Mouse (Mus musculus) spleen, adult 2 months (tissue): ENCODE data around the gene Abcc10. TPM values are rescaled to one million over a fixed set of nuclear protein-coding genes. Genes with fewer than 3 reads are reported as not detected.
A peak's percentile ranks its signal among the peaks of the same experiment; 100 is the strongest.

Source experiments
- DNase-seq, 2 experiments: peaks; one replicate each; pipeline versions ENCODE4 v3.0.0 to v3.0.0-alpha.2; 2012 to 2021; ENCODE audit warnings: low spot score in 2 of 2, low read depth in 1 of 2
- H3K27ac ChIP-seq: fragments of 200-500 bp; 2 replicates; pipeline ENCODE4 v1.5.1; 2012; ENCODE audit warnings: low read length, inconsistent platforms; ENCODE audit not compliant: insufficient read depth
- H3K27me3 ChIP-seq: fragments of 200-500 bp; 2 replicates; pipeline ENCODE4 v1.6.1; 2012; ENCODE audit warnings: mild to moderate bottlenecking, moderate library complexity, low read length, inconsistent platforms; ENCODE audit not compliant: control insufficient read depth, insufficient read depth
- H3K36me3 ChIP-seq: fragments of 200-500 bp; 2 replicates; pipeline ENCODE4 v1.6.1; 2012; ENCODE audit warnings: mild to moderate bottlenecking, low read length, inconsistent platforms; ENCODE audit not compliant: control insufficient read depth, insufficient read depth
- H3K4me1 ChIP-seq: fragments of 200-500 bp; 2 replicates; pipeline ENCODE4 v1.6.1; 2011; ENCODE audit warnings: inconsistent platforms; ENCODE audit not compliant: control insufficient read depth, insufficient read depth, insufficient read length
- H3K4me3 ChIP-seq: fragments of 200-500 bp; 2 replicates; pipeline ENCODE4 v1.5.1; 2011; ENCODE audit warnings: mild to moderate bottlenecking, inconsistent platforms; ENCODE audit not compliant: insufficient read depth, insufficient read length; ENCODE audit errors: extremely low read depth
- CTCF ChIP-seq: fragments of 200-500 bp; IDR thresholded peaks from 2 replicates; pipeline ENCODE4 v1.5.1; 2011; ENCODE audit warnings: mild to moderate bottlenecking, inconsistent platforms; ENCODE audit not compliant: insufficient read depth, insufficient read length, insufficient replicate concordance; ENCODE audit errors: extremely low read depth
- POLR2A ChIP-seq: fragments of 200-500 bp; IDR thresholded peaks from 2 replicates; pipeline ENCODE4 v1.6.1; 2011; ENCODE audit warnings: low read depth, low read length, inconsistent platforms
- WGBS: fragments of 180-500 bp; shearing (Covaris S2); methylation state at CpG from one replicate; pipeline ENCODE4 v1.1.7; 2018; 5-methylcytosine and 5-hydroxymethylcytosine counted together
- polyA plus RNA-seq: library from polyadenylated mRNA; depleted of rRNA; stranded (reverse); fragments of >200 nt; gene quantifications from 2 replicates; pipeline ENCODE4 v1.2.3, GENCODE M21; 2012; rRNA removed

The Abcc10 gene
- 15.4 and 23.3 TPM in 2 replicates for polyA plus RNA-seq

DNA sequence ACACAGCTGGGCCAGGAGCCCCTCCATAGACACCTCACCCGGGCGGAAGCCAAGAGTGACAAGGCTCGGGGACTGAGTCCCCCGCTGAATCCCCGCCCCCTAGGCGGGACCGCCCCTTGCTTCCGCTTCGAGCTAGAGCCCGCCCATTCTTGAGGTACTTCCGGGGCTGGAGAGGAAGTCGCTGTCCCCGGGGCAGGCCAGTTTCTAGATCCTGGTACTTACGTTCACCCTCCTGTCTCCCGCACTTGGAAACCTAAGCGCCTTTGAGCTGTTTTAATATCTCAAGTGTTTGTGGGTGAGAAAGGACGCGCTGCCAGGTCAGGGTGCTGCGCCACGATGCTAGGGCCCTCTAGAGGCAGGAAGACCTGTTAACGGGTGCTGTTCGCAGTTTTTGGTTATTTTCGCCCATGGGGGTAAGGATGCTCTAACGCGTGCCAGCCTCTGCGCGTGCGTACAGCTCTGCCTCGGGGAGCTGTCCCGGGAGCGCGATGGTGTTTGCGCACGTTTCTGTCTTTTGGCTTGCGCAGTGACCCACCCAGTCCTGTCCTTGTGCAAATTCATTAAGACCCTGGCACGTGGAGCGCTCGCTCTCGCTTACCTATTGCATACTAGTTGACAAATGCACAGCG lies at the start of gene Abcc10:
Gene Abcc10 (minus strand): TSS at position 447 of the 629 bp plus-strand sequence.
- under 1% methylated on average over 40 of the region's 40 CpGs for WGBS
- TF ChIP-seq POLR2A (peak; percentile 71), CTCF (peak; percentile 33; the same call in 1 of the 2 replicates)
- DNase-seq = peak; percentile 93 to 96
- H3K36me3 ChIP-seq = no peaks in the 10 kb centered on the region
- peak within 1 kb of the TSS; percentile 81 for H3K4me3 ChIP-seq
- H3K27me3 ChIP-seq = no peaks in the 10 kb centered on the region
- peak within 1 kb of the TSS; percentile 90 for H3K27ac ChIP-seq
- H3K4me1 ChIP-seq = no peaks in the 10 kb centered on the region

DNA sequence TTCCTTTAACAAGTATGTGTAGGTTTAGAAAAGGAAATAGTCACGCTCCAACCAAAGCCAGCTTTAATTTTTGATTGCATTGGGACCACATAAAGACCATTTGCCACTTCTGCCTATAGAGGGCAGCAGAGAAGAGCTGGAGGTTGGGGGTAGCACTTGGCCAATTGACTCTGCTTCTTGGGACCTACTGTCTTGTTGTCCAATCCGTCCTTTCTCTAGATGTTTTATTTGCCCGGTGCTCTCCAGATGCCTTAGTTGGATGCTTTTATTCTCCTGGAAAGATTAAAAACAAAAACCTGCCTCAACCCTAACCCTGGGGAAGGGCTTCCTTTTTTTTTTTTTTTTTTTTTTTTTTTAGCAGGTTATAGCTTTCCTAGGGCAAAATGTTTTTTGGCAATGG lies 43.6 kb upstream of the Abcc10 start:
- Histone ChIP-seq H3K27ac (no peak overlapping the region), H3K27me3 (no peaks in the 10 kb centered on the region), H3K36me3 (no peaks in the 10 kb centered on the region), H3K4me3 (no peak overlapping the region), H3K4me1 (no peaks in the 10 kb centered on the region; the same call in 1 of the 2 replicates)
- WGBS = 44% methylated on average over 3 of the region's 3 CpGs
- DNase-seq = peak; percentile 52 to 64
- TF ChIP-seq POLR2A = no peak
- peak; percentile 53; the same call in 1 of the 2 replicates for TF ChIP-seq CTCF

GRCm38 (mm10) chr17:46351026-46351700 lies 23.0 kb upstream of the Abcc10 start:
- H3K4me3 ChIP-seq = no peak overlapping the region
- H3K4me1 ChIP-seq = no peaks in the 10 kb centered on the region
- 85% methylated on average over 8 of the region's 8 CpGs for WGBS
- TF ChIP-seq CTCF = no peak
- TF ChIP-seq POLR2A = no peak
- no peaks in the 10 kb centered on the region for H3K27me3 ChIP-seq
- no peak for DNase-seq
- no peak overlapping the region for H3K27ac ChIP-seq
- no peaks in the 10 kb centered on the region for H3K36me3 ChIP-seq

- TF ChIP-seq POLR2A (no peak), CTCF (no peak)
- no peaks in the 10 kb centered on the region for H3K27me3 ChIP-seq
- no peaks in the 10 kb centered on the region for H3K36me3 ChIP-seq
- DNase-seq = peak; percentile 29 to 54
- H3K4me1 ChIP-seq = peaks cover 4% of the 10 kb centered on the region; the same call in 1 of the 2 replicates
- no peak overlapping the region for H3K4me3 ChIP-seq
- peak overlapping the region; percentile 57; the same call in 1 of the 2 replicates for H3K27ac ChIP-seq
- WGBS = 13% methylated on average over 7 of the region's 7 CpGs
Measured at GRCm38 (mm10) chr17:46341208-46341607, 13.1 kb upstream of the Abcc10 start.

DNA sequence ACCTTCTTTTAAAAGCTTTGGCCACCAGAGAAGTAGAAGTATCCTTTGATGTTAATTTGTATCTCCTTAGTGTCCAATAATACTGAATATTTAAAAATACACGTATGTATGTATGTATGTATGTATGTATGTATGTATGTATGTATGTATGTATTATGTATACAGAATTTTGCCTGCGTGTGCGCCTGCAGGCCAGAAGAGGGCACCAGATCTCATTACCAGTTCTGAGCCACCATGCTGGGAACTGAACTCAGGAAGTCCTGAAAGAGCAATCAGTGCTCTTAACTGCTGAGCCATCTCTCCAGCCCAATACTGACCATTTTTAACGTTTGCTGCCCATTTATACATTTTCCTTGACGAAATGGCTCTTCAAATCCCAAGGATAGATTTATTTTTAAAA lies 8.3 kb upstream of the Abcc10 start:
- Histone ChIP-seq H3K36me3 (no peaks in the 10 kb centered on the region), H3K4me1 (peaks cover 2% of the 10 kb centered on the region; the same call in 1 of the 2 replicates), H3K27ac (no peak overlapping the region), H3K4me3 (no peak overlapping the region), H3K27me3 (no peaks in the 10 kb centered on the region)
- TF ChIP-seq POLR2A (no peak), CTCF (no peak; the same call in 1 of the 2 replicates)
- no peak for DNase-seq
- 46% methylated on average over 5 of the region's 5 CpGs for WGBS

- 80% methylated on average over 6 of the region's 6 CpGs for WGBS
- H3K27me3 ChIP-seq = no peaks in the 10 kb centered on the region
- no peak overlapping the region for H3K4me3 ChIP-seq
- H3K36me3 ChIP-seq = no peaks in the 10 kb centered on the region
- H3K27ac ChIP-seq = no peak overlapping the region
- no peak for DNase-seq
- no peaks in the 10 kb centered on the region for H3K4me1 ChIP-seq
- TF ChIP-seq POLR2A (no peak), CTCF (no peak)
Measured at GRCm38 (mm10) chr17:46328723-46329122, 571 bp upstream of the Abcc10 start.
